Mouse (Mus musculus) Muller cell, postnatal 12 days (primary cell): ENCODE measurements at regions not wholly inside any gene's neighbourhood (a gene's known extent, or its start where the extent isn't known, plus 50 kb on each side); places are given as distances from the start of the nearest gene placed in this dataset.

Experiments used
- DNase-seq: peaks from one replicate; pipeline ENCODE4 v3.0.0-alpha.2; 2015; ENCODE audit errors: inconsistent ontology term

DNA sequence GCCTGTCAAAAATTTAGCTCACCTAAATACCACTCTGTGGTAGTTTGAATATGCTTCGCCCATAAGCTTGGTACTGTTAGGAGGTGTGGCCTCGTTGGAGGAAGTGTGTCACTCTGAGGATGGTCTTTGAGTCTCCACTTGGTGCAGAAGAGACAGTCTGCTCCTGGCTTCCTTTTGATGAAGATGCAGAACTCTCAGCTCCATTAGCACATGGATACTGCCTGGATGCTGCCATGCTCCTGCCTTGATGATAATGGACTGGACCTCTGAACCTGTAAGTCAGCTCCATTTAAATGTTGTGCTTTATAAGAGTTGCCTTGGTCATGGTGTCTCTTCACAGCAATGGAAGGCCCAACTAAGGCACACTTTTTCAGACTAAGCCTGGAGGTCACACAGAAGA is 56.9 kb upstream of the Pik3r1 start:
- no peak for DNase-seq

DNA sequence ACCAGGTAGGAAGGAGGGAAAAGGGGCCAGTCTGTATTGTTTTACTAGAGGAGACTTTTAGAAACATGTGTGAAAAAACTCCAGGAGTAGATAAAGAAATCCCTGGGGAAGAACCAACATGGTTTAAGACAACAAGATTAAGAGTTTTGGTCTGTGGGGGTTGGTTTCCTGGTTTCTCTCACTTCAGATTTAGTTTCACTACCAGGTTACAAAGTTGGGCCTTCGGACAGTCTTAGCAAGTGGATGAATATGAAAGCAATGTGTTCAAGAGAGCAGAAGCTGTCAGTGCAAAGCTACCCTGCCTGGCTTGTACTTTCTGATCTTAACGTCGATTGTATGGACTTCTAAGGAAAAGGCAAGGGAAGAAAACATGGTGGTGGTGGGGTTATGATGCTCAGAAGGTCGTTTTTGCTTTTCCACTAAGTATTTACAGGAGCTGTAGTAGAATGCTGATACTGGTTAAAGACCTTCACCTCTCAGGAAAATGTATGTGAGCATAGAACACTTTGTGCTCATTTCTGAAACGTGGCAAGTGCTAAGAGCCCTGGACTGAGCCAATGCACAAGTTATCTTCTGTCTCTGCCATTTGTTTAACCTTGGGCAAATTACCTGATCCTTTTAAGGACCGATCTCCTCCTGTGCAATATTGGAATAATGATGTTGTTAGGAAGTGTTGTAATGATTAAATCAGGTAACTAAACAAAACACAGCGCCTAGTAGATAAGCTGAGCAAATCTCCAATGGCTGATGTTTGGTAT is 64.0 kb upstream of the Pik3r1 start:
- no peak for DNase-seq

DNA sequence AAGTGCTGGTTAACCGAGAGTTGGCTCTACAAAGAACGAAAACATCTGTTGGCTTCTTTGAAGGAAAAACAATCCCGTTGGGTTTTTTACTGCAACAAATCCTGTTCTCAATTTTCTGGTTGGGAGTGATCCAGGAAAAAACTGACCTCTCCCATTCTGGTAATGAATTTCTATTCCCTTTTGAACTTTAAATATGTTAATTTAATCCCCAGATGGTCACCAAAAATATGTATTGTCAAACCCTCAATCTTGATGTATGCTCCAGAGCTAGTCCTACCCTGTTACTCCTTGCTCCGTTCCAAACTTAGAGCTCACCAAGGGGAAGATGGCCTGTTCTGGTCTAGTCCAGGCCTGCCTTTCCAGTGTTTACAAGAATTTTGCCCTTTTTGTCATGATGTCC is 66.5 kb upstream of the Pik3r1 start:
- no peak for DNase-seq

DNA sequence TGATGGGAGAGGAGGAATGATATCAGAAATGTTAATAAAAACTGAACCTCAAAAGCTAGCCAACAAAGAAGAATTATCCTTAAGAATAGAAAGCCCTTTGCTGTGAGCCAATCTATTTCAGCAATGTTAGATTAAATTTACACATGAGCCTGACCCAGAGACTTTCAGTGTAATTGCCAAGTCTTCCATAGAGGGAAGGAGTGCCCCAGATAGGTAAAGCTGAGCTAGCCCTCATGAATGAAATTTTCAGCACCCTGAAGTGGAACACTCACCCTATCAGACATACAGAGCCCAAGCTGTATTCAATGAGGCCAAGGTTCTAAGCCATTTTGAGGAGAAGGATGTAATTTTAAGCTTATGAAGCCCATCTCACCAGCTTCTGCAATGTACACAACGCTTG is 69.0 kb upstream of the Pik3r1 start:
- no peak for DNase-seq

DNA sequence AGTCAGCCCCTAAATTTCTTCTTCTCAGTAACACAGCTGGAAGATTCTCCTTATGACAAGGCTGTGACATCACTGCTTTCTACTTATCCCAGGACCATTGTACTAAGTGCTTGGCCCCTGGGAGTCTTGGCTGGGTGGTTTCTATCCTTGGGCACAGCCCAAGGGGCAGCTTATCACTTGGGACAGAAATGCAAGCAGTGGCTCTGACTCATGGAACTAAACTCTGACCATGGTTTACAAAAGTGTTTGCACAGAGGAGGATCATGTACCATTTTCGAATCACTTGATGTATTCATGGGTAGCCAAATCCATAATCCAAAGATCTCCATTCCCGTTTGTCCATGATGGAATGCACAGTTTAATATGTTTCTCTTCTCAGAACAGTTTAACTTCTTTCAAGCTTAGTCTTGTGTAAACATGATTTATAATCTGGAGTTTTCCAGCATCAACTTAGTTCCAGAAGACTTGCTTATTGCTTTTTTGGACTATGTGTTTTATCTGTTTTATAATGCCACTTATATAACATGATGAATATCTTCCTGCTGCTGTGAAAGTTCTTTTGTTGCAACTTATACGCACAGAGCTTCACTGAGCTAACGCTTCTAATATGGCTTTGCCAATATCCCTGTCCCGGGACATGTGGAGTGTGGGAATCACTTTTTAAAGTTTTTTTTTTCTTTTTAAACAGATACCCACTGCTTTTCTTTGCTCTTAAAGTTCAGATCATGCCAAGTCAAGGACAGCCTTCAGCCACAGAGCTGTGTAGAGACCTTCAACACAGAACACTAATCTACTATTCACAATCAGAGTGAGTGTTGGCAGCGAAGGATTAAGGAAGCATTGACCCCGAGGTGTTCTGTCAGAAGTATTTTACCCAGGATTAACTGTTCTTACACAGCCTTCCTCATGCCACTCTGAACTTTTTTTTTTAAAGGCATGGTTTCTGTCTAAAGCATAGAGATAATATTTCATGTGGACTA is 76.7 kb upstream of the Pik3r1 start:
- peak; percentile 5 for DNase-seq

DNA sequence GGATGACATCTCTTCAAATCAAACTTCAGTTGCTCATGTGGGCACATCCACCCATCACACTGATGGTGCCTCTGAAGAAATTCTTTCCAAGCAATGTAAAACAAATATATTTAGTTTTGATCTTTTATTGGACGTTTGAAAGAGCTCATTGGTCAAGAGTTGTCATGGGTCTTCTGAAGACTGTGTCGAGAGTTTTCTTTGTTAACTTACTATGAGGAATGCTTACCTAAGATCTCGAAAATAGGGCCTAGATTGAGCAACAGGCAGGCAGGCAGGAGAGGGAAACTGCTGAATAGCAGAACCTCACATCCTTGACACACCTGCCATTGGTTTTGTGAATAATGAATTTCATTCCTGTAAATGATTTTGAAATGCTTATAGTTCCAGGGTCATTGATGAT is 78.0 kb upstream of the Pik3r1 start:
- no peak for DNase-seq

DNA sequence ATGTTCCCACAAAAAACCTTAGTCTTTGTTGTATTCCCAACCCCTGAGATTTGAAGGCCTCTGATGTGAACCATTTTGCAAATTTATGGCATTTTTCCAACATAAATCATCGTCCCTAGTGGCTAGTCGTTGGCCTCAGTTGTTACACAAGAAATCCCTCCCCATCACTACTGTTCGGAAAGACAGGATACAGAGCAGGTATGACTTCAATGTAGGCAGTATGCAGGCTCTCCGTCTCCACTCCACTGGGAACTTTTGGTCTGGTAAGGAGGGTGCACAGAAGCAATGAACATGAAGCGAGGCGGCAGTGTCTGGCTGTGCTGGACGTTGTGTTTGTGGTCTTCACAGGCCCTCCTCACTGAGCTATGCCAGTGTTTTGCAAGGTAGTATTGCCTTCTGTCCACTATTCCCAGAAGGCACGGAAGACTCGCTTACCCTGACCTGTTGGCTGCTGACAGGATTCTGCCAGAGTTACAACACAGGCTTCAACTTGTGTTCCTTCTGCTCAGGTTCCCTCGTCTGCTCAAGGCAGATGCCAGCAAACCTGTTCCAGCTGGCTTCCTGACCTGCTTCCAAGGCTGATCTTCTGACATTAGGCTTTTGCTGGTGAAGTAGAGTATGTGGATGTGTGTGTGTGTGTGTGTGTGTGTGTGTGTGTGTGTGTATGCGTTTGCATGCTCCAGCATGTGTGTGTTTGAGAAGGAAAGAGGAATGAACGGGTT is 80.0 kb upstream of the Pik3r1 start:
- no peak for DNase-seq

DNA sequence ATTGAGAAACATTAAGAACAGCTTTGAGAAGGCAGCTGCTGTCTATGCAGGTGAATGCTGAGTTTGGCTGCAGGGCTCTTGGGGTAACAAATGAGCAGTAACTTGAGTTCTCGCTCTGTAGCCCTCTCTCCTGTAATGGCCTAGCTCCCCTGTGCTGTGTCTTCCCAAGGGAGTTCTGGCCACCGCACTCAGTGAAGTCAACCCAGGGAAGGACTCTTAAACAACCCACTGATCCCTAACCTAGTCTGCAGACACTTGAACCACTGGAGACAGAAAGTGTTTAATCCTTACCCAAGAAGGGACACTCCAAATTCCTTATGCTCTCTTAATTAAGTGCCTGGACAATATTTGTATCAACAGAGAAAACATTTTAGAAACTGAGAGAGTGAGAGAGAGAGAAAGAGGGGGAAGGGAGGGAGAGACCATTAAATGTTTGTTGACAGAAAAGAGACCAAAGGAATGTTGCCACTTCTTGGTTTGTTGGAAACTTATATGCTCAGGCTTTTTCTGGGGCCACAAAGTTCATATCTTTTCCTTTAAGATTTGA is 80.7 kb upstream of the Pik3r1 start:
- DNase-seq, result no peak

DNA sequence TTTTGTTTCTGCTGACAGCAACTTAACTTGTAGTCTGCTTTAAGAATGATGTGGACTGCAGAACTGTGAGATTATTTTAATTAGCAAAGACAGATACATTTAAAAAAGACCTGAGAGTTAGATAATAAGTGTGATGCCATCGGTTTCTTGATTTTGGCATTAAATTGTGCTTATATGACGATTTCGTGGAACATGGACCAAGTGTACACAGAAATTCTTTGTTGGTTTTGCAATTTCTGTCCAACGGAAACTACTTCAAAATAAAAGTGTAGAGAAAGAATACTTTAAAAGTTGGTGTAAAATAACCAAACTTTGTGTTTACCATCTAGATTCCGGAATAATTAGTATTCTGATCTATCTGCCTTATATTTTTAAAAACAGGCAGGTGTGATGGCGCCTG is 81.4 kb upstream of the Pik3r1 start:
- DNase-seq, result no peak

DNA sequence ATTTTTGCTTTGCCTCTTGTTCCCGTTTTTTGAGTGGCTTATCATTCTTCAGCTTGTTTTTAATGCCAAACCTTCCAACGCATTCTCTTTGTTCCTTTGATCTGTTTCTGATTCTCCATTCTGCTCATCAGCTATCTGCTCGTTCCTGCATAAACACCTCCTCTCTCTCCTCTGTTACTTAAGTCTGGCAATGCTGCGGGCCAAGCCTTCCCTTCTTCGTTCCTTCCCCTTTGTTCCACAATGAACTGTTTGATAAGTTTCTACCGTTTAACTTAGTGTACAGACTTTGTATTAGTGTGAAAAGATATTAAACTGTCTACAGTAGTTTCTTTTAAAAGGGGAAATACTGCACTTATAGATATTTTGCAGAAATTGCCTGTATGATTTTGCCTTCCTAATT is 83.3 kb upstream of the Pik3r1 start:
- no peak for DNase-seq

DNA sequence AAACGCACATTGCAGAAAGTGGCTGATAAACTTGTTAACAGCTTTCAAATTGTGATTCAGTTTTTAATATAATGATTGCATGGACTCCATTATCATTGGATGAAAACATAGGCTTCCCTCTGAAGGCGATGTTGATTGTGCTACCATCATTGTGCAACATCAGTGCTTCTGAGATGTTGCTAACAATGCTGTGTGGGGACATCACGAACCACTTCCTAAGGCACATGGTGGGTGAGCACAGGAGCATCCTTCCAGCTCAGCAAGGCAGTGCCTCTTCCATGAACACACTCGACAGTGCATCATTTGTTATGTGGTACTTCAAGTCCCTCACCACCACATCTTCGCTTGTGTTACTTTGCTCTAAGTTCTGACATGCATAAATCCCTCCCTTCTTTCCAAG is 84.9 kb upstream of the Pik3r1 start:
- no peak for DNase-seq

DNA sequence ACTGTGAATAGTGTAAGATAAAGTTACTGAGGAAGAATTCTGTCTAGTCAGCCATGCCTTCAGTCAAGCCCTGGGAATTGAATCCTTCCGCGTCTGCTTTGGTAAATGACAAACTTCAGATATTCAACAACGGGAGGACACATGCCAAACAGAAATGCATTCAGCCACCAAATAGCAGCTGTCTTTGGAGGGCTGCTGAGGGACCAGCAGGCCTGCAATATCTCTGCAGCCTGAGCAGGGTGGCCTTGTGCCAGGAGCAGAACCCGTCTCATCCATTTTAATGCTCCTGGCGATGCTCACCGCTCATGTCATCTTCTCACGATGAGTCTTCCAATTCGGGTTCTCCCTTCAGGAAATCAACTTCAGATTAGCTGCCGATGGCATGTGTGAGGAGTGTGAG is 87.1 kb upstream of the Pik3r1 start:
- DNase-seq, result no peak

DNA sequence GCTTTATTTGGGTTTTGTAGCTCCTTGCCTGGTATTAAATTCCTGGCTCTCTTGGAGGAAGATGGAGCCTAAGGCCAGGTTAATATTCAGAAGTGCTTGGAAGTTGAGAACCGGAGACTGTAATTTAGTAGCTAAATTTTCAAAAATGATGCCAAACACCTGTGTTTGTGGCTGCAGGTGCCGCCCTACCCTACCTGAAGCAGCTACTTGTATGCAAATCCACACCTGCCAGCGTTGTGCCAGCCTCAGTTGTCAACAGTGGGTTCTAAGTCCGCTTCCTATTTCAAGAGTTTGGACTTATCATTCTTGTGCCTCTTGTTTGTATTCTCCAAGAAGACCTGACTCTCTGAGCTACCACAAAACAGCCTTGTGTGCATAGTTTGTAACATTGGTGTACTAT is 92.7 kb upstream of the Pik3r1 start:
- no peak for DNase-seq

DNA sequence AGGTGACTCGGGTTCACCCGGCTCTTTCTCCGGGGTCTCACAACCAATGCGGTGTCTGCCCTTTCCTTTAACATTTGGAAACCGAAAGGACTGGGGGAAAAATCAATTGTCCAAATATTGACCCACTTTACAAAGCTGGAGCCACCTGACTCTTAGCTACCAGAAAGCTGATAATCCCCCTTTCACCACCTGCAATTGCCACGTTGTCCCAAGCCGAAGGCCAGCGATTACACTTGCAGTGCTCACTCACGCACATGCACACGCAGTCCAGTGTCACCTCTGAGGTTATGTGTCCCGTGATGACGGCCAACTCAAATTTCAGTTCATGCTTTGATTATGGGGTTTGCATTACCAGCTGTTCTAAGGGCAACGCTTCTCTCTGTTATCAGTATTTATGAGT is 94.0 kb upstream of the Pik3r1 start:
- DNase-seq, result no peak

DNA sequence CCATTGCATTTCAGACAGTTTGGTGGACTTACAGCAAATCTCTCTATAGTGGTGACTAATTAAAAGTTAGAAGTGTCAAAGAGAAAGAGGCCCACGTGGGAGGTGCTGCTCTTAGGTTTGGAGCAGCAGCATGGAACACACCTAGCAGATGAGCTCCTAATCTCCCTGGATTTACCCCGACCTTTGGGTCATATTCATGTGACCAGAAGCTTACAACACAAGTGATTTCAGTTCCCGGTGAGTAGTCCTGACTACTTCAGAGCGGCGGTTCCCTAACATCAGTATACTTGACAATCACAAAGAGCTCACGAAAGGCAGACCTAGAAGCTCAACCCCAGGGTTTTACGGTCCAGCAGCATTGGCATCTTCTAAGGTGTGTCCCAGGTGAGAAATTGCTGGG is 95.0 kb upstream of the Pik3r1 start:
- DNase-seq, result no peak

DNA sequence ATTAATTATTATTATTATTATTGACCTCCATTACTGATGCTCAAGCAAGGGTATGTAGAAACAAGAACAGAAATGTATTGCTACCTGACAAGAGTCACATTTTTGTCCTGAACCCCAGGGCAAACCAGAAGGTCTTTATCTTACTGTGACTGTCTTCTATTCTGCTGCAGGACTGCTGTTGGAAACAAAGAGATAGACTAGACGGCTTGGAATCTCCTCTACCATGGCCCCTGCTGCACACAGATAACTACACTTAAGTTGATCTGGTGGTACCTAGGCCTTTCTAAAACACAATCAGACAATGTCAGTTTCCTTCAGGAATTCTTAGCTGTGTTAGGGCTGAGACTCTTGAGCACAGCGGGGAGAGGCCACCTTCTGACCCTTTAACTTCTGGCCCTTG is 95.6 kb upstream of the Pik3r1 start:
- DNase-seq, result no peak

DNA sequence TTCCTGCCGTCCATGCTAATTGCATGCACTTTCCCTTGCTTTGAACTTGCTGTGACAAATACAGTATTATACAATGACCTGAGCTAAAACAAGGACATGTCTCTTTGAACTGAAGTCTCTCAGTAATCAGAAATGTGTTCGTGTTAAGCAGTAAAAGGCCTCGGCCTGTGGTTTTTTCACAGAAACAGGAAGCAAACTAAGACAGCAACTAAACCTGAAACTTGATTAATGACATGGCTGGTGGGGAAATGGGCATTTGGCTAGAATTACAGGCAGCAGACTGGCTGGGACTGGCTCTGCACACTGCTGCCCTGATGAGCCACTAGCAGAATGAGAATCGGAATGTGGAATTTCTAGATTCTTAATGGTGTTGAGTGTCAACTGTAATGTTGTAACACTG is 98.8 kb upstream of the Pik3r1 start:
- DNase-seq, result peak; percentile 8

DNA sequence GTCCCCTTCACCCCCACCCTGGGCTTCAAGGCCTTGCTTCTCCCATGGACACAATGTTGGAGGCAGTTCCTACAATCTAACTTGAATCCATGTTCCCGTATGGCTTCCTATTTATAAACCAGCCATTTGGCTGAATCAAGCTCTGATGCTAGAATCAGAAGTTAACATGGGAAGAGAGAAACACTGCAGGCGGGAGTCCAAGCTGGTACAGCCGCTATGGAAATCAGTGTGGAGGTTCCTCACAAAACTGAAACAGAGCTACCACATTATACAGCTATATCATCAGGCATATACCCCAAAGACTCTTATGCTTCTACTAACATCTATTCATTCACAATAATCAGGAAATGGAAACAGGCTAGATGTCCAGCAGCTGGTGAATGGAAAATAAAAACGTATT is 106.7 kb upstream of the Pik3r1 start:
- DNase-seq, result no peak

DNA sequence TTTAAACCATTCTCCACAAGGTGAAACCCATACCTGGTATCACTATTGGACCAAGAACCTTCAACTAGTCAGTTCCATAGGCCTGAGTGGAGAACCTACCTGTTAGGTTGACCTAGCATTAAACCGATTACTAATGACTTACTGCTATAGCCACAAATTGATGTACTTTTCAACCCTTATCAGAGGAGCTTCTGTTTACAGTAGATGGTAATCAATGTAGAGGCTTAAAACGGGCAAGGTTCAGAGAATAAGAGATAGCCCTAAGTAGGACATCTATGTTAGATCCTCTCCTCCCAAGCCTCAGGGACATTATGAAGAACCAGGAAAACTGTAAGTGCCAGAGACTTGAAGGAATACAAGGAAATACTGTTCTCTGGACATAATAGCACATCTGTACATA is 108.1 kb upstream of the Pik3r1 start:
- no peak for DNase-seq

DNA sequence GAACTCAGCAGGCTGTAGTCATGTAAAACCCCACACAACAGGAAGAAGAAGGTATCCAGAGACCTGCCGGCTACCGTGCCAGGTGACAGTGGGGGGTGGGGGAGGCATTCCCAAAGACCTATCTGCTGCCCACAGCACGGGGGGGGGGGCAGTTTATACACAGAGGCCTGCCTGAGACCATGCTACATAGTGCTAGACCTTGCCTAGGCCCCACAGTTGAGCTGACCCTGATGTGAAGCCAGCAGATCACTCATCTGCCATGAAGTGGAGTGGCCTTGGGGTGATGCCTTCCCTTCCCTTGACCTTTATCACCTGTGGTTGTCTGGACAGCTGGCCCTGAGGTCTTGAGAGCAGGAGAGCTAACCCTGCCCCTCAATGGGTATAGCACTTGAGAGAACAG is 108.6 kb upstream of the Pik3r1 start:
- no peak for DNase-seq

DNA sequence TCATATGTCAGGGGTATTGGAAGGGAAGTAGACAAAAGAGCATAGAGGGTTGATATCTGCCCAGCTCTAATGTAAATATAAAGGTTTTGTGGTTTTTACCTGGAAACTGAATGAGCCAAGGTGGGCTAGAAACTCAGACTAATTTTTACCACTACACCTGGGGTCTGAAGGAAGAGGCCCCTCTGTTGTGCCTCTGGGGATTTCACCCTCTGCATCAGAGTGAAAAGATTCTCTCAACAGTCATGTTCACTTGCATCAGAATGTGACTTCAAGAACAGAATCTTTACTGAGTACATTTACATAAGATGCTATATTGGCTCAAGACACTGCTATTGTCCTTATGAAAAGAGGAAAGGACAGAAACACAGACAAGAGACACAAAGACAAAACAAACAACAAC is 110.2 kb upstream of the Pik3r1 start:
- DNase-seq, result no peak

DNA sequence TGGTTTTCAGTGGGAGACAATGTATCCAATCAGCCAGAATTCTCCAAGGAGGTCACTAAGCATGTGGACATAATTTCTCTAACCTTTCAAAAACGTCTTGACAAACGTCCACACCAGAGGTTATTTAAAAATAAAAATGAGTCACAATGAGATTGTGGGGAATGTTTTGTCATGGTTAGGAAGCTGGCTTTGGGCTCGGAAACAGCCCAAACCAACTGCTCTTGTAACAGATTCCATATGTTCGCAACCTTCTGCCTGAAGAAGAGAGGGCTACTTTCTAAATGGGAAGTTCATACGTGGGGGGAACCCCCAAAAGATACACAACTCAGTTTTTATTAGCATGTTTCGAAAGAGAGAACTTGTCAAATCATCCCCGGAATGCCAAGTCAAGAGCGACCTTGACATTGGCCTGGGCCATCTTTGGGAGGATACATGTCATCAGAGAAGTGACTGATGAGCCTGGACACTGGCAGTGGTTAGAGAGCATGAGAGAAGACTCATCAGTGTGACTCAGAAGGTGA is 111.6 kb upstream of the Pik3r1 start:
- DNase-seq, result no peak
